Mouse (Mus musculus) frontal cortex, adult (tissue): ENCODE results near the gene AC124502.3.

Experiments
- ATAC-seq: cut with Nextera tagmentation; 2 replicates; pipeline ENCODE4 v1.9.2; 2017; ENCODE audit warnings: mild to moderate bottlenecking, moderate library complexity, mixed read lengths; ENCODE audit not compliant: low TSS enrichment

The AC124502.3 gene

DNA sequence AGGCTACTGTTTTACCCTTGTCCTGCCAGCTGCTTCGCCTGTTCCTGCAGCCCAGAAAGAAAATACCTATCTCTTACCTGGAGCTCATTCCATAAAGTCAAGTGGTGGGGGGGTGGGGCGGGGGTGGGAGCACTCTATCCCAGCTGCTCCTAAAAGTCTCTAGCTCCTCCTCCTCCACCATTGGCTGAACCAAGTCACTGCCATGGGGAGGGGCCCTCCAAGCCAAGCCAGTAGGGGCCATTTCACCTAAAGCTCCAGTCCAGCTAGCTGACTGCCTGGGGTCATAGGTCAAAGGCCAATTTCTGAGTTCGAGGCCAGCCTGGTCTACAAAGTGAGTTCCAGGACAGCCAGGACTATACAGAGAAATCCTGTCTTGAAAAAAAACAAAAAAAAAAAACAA is 6.0 kb upstream of the AC124502.3 start:
- ATAC-seq = no peak

DNA sequence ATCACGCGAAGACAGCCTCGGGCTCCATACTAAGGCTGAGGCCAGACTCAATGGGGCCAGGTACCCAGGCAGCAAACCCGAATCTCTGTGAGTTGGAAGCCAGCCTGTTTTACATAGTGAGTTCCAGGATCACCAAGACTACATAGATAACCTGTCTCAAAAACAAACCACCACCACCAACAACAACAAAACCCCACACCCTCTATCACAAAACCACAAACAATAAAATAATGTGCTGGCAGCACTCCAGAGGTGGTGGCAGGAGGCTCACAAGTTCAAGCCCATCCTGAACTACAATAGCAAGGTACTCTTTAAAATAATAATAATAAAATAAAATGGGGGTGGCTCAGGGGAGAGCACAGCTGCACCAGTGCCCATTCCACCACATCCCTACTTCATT is 2.1 kb upstream of the AC124502.3 start:
- ATAC-seq = no peak

DNA sequence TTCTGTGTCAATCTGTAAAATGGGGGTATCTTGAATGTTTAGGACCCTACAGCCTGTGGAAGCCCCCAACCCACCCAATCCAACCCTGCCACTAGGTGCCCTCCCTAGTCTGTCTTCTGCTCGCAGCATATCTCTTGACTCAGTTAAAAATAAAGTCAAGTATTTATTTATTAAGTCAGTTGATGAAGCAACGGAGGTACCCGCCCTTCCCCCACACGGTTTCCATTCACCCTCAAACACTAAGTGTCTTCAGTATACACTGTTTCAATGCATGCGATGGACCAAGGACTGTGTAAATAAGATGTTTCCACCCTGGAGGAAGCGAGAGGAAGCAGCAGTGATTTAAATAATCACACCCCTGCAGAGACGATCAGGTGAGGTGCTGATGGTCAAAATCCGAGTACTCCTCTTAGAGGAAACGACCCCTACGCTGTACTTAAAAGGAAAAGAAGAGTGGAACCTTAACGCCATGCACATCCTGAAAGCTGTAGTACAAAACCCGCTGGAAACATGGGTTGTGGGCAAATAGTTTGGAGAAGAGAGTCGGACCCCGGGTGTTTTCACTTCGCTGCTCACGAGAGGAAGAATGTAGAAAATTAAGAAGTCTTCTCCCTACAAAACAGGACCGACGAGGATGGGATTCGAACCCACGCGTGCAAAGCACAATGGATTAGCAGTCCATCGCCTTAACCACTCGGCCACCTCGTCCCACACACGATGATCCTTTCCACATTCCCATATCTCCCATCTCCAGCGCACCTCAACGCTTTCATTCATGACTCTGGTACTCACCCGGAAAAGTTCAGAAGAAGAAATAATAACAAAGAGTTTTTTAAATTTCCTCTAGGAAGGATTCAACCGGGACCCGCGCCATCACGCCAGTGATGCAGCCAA is 766 bp upstream of the AC124502.3 start:
- ATAC-seq = 0 out of 2 replicates have a peak, but pooled peaks have one; percentile 22

DNA sequence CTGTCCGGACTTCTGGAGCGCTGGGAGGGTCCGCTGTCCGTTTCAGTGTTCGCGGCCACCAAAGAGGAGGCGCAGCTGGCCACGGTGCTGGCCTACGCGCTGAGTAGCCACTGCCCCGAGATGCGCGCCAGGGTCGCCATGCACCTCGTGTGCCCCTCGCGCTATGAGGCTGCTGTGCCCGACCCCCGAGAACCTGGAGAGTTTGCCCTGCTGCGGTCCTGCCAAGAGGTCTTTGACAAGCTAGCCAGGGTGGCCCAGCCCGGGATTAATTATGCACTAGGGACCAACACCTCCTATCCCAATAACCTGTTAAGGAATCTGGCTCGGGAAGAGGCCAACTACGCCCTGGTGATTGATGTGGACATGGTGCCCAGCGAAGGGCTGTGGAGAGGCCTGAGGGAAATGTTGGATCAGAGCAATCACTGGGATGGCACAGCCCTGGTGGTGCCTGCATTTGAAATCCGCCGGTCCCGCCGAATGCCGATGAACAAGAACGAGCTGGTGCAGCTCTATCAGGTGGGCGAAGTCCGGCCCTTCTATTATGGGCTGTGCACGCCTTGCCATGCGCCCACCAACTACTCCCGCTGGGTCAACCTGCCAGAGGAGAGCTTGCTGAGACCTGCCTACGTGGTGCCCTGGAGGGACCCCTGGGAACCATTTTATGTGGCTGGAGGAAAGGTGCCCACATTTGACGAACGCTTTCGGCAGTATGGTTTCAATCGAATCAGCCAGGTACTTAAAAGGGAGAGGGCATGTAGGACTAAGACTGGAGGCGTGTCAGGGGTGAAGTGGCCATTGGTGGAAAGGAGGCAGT is 817 bp downstream of the AC124502.3 start:
- ATAC-seq = no peak

DNA sequence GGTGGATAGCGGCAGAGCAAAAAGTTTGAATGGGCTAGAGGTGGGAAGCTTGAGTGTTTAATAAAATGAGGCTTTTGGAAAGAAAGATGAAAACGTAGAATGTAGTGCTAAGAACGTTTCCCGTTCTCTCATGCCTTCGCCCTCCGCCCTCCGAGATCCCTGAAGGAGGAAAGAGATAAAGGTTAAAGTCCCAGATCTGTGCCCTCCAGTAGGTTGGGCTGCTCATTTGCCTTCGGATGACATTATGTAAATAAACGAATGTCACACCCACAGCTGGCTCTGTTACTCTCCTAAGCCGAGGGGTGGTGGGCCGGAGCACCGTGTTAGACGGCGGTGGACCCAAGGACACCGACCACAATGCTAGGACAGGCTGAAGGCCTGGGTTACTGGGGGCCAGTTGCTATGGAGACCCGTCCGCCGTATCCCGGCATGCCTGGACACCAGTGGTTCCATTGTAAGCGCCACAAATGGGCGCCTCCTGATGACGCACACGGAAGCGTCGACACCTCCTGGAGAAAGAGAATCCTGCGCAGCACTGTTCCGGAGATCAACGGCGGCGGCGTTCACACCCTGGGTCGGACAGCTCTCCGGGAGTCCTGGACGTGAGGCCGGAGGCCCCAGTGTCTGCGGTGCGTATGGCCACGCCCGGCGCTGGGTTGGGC is 2.3 kb downstream of the AC124502.3 start, which contains the start of gene Brms1:
Gene Brms1 (plus strand): TSS at position 493 of the 662 bp plus-strand sequence.
- ATAC-seq = peak; percentile 50

DNA sequence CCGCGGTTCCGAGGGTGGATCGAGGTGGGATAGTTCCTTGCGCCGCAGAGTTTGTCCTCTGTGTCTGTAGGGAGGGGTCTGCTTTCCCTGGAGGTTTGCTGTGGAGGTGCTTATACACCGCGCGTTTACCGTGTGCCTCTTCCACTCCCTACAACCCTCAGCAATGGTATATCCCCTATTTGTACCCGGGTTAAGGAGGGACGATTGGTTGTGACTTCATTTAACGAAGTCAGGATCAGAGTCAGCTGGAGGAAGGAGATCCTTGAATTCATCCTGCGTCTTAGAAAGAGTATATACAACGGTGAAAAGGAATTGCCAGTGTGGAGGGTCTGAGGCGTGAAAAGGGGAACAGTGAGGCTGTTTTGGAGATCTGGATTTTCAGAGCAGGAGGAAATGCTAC is 2.9 kb downstream of the AC124502.3 start:
- no peak; the same call in 1 of the 2 replicates for ATAC-seq

DNA sequence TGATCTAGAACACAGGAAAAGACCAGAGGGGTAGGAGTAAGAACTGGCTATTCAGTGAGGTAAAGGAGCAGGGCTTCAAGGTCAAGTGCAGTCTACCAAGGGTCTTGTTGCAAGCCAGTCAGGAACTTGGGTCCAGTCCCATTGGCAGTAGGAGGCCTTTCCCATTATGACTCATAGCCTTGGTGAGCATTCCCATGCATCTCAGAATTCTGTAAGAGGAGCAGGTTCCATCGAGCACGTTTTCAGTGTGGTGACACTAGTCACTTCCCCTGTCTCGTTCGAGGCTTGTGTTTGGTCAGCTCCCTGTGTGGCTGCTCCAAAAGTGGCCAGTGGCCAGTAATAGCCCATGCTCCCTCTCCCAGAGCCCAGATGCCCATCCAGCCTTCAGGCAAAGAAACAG is 6.8 kb downstream of the AC124502.3 start:
- no peak for ATAC-seq

DNA sequence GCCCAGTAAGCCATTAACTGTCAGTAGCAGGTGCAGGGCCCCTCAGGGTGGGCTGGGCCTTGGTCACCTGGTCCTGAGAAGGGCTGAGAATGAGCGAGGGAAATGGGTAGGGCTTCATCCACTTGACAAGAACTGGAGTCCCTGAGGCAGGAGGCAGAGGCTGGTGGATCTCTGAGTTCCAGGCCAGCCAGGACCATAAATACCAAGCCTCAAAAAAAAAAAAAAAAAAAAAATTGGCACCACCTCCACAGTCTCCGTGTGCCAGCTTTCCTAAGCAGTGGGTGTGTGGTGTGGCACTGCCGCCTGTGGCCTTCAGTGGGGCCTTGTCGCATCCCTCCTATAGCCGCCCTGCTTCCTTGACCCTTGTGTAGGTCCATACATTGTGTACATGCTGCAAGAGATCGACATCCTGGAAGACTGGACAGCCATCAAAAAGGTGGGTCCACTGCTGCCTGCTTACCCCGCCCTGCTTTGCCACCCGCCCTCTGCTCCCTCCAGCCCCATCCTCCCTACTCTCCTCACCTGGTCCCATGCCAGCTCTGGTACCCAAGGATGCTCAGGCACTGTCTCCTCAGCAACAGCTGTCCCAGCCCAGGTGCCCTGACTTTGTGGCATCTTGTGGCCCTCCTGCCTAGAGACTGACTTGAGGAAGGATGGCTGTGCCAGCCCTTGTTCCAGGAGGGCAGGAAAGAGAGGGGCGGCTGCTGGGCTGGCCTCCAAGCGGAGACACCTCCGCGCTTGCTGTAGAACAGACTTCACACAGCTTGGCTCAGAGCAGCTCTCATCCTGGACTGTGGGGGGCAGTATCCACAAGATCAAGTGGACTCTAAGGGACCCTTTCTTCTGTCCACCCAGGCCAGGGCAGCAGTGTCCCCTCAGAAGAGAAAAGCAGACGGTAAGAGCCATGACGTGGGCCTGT is 9.7 kb downstream of the AC124502.3 start:
- ATAC-seq = peak; percentile 42

DNA sequence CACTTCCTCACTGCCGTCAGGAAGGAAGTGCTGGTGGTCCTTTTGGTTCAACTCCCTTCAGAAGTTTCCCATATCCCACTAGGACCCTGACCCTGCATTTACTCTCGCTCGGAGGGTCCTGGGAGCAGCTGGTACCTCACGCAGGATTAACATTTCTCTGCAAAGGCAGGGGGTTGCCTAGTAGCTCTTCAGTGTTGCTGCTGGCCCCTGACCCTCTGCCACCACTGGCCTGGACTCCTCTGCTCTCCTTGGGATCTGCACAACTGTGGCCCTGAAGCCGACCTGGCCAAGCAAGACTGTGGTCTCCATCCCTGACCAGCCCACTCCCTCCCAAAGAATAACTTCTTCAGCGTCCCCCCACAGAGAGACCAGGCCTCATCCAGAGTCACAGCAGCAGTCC is 10.6 kb downstream of the AC124502.3 start:
- no peak for ATAC-seq

DNA sequence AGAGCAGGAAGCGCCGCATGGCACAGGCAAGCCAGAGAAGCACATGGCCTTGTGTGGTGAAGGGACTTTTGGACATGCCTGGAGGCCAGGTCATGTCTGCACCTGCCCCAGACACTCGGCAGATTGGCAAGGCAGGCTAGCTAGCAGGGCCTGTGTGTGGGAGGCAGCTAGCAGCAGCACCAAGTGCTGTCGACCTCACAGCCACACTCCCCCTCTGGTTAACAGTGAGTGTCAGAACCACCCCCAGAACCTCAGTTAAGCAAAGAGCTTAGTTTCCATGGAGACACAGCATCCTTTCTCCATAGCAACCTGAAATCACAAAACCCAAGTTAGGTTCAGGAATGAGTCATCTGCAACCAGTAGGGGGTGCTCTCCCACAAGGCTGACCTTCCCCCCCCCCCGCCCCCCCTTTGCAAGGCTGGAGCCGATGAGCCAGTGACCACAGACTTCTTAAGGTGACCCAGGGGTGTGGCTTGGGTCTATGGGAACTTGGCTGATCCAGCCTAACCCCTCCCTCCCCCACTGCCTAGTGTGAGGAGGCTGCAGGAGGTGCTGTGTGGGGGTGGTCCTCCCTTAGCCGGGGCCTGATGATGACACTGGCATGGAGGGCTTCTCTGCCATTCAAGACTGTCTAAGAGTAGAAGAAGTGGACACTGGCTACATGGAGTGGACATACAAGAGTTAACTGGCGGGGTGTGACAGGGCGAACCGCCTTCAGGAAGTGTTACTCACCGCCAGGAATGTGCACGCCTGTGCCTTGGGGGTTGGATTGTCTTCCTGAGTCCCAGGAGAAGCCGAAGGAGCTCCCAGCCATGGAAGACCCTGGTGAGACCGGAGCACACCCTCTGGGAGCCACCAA is 11.6 kb downstream of the AC124502.3 start, which contains the start of gene Rin1:
Gene Rin1 (plus strand): TSS at position 435 of the 859 bp plus-strand sequence.
- ATAC-seq = peak; percentile 55

DNA sequence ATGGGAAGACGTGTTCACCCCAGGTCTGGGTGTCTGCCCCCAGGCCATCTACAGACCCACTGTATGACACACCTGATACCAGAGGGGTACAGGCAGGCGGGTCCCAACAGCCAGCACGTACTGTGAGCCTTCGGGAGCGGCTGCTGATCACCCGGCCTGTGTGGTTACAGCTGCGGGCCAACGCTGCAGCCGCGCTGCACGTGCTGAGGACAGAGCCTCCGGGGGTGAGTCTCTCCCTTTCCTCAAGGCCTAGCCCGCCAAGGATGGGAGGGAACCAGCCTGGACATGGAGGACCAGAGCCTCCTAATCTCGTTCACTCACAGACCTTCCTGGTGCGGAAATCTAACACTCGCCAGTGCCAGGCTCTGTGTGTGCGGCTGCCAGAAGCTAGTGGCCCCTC is 12.3 kb downstream of the AC124502.3 start:
- ATAC-seq = no peak

DNA sequence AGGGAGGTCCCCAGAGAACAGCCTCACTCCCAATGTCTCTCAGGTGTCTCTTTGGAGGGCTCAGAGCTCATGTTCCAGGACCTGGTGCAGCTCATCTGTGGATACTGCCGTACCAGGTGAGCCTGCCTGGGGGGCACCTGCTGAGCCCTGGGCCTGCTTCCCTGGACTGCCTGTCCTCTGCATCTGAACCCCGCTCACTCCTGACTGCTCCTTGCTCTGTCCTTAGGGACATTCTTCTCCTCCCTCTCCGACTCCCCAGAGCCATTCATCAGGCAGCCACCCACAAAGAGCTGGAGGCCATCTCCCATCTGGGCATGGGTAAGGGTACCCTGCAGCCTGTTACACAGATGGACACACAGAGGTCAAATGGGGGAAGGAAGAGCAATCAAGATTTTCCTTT is 12.8 kb downstream of the AC124502.3 start:
- no peak for ATAC-seq

DNA sequence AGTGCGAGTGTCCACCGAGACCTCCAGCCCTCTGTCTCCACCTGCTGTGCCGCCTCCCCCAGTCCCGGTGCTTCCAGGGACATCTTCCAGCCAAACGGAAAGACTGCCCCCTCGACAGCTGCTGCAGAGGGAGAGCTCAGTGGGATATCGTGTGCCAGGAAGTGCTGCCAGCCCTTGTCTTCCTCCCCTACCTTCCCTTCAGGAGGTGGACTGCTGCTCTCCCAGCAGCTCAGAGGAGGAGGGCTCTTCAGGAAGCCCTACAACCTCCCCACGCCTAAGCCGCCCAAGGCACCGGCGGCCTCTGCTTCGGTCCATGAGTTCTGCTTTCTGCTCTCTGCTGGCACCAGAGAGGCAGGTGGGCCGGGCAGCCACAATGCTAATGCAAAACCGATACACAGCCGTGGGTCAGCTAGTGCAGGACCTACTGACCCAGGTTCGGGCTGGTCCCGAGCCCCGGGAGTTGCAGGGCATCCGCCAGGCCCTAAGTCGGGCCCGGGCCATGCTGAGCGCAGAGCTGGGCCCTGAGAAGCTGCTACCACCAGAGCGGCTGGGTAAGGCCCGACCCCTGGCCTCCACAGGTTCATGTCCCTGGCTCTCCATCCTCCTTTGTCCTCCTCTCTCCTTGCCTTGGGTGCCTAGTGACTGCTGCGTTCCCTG is 13.6 kb downstream of the AC124502.3 start:
- peak; percentile 25; the same call in 1 of the 2 replicates for ATAC-seq

DNA sequence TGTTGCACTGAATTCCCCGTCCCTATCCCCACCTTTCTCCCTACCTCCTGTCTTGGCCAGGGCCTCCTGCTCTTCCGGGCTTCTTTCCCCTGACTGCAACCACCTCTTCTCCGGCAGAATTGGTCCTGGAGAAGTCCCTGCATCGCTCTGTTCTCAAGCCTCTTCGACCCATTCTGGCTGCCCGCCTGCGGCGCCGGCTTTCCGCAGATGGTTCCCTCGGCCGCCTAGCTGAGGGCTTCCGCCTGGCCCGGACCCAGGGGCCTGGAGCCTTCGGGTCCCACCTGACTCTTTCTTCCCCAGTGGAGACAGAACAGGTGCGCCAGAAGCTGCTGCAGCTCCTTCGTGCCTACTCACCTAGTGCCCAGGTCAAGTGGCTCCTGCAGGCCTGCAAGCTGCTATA is 14.2 kb downstream of the AC124502.3 start:
- no peak for ATAC-seq

DNA sequence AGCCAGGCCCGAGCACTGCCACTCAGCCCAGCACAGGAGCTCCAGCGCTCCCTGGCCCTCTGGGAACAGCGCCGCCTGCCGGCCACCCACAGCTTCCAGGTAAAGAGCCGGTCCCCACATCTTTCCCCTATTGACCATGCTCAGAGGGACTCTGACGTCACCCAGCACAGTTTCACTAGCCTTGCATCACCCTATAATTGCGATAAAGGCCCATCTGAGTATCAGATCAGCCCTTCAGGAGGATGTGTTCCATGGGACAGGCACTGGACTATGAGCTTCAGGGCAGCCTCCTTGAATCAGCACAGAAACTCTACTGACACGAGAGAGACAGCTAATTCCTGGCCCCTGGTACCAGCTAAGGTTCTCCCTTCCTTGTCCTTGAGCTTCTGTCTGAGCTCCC is 15.2 kb downstream of the AC124502.3 start:
- no peak for ATAC-seq

DNA sequence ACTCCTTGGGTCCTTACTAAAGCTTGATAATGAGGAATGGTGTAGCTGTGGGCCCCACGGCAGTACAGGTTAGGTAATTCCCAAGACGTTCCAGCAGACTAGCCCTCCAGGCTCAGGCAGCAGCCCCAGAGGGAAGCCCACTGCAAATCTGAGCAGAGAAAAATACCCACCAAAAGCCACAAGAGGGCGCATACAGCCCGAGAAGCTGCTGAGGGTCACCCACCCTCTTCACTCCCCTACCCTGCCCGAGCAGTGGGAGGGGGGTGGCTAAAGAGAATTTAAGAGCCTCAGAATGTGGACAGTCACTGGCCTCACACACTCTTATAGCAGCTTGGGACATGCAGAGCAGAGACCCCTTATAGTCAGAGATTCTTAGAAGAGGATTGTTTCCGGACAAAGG is 17.6 kb downstream of the AC124502.3 start:
- no peak for ATAC-seq

DNA sequence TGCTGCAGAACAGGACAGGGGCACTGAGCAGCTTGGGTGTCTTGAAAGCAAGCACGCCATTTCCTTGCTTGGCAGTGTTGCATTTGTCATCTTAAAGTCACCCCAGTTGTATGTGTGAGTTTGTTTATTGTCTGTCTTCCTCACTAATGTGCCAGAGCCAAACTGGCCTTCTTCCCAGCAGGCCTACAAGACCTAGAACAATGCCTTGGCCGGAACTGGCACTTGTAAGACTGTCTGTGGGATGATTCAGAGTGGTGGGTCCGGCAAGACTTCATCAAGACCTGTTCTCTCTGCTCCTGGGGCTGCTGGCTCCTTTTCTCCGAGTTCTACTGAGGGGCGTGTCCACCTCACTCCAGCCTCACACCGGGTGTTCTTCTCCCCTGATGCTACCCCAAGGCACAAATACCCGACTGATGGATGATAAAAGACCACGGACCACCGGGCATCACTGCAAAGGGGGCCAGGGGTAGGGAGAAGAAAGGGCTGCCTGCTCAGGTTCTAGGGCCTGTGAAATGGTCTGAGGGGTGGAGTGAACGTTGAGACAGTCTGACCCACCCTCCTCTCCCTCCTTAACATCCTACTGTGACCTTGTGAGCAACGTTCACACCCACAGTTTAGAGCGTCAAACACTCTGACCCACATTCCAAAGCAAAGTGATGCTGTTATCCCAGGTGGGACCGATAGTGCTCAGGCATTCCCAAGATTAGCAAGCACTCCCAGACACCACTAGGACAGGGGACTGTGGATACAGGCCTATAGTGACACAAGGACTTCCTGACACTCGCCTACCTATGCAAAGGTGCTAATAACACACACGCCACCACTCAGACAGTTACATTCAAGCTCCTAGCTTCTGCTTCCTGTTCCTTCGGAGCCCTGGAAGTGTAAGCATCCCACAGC is 19.4 kb downstream of the AC124502.3 start:
- no peak for ATAC-seq
